Mouse (Mus musculus) 416B (cell line): ENCODE data around the gene Fgb.

Experiments used
- DNase-seq: peaks from one replicate; pipeline ENCODE4 v3.0.0; 2011; ENCODE audit warnings: low read depth

Gene Fgb

GRCm38 (mm10) chr3:83027546-83028251, 22.0 kb downstream of the Fgb start:
- DNase-seq, result no peak

GRCm38 (mm10) chr3:83025475-83026301, 24.0 kb downstream of the Fgb start, which contains the start of gene Fga:
Gene Fga (plus strand): TSS chr3:83026076.
- DNase-seq, result no peak

GRCm38 (mm10) chr3:83025036-83025435, 24.6 kb downstream of the Fgb start:
- no peak for DNase-seq

- DNase-seq, result no peak
Measured at GRCm38 (mm10) chr3:83021176-83021575, 28.5 kb downstream of the Fgb start.

GRCm38 (mm10) chr3:83020387-83020786, 29.3 kb downstream of the Fgb start:
- no peak for DNase-seq

GRCm38 (mm10) chr3:83016236-83016635, 33.4 kb downstream of the Fgb start:
- DNase-seq, result no peak

GRCm38 (mm10) chr3:83013951-83014350, 35.7 kb downstream of the Fgb start:
- no peak for DNase-seq

GRCm38 (mm10) chr3:83012636-83013035, 37.0 kb downstream of the Fgb start:
- DNase-seq, result no peak

GRCm38 (mm10) chr3:83011565-83011964, 38.1 kb downstream of the Fgb start:
- no peak for DNase-seq

GRCm38 (mm10) chr3:83011136-83011535, 38.5 kb downstream of the Fgb start:
- no peak for DNase-seq

- no peak for DNase-seq
Measured at GRCm38 (mm10) chr3:83010291-83010690, 39.4 kb downstream of the Fgb start.

- DNase-seq, result no peak
Measured at GRCm38 (mm10) chr3:83007557-83007956, 42.1 kb downstream of the Fgb start, which contains the start of gene Fgg. Gene Fgg (plus strand): TSS chr3:83007724.

GRCm38 (mm10) chr3:83004801-83005200, 44.9 kb downstream of the Fgb start:
- no peak for DNase-seq

GRCm38 (mm10) chr3:83003068-83003467, 46.6 kb downstream of the Fgb start:
- DNase-seq, result no peak

- DNase-seq, result peak; percentile 60
Measured at GRCm38 (mm10) chr3:83002191-83002590, 47.5 kb downstream of the Fgb start.

GRCm38 (mm10) chr3:82999995-83000394, 49.7 kb downstream of the Fgb start:
- DNase-seq, result no peak

GRCm38 (mm10) chr3:82998772-82999463, 50.7 kb downstream of the Fgb start:
- DNase-seq, result peak; percentile 84

GRCm38 (mm10) chr3:82996656-82997055, 53.0 kb downstream of the Fgb start:
- no peak for DNase-seq

GRCm38 (mm10) chr3:82995368-82995767, 54.3 kb downstream of the Fgb start:
- DNase-seq, result no peak

GRCm38 (mm10) chr3:82992956-82993355, 56.7 kb downstream of the Fgb start:
- DNase-seq, result no peak

GRCm38 (mm10) chr3:82991963-82992362, 57.7 kb downstream of the Fgb start:
- DNase-seq, result no peak
